8 mouse cellular contexts compared by ENCODE assay signal in the genomic region with DNA sequence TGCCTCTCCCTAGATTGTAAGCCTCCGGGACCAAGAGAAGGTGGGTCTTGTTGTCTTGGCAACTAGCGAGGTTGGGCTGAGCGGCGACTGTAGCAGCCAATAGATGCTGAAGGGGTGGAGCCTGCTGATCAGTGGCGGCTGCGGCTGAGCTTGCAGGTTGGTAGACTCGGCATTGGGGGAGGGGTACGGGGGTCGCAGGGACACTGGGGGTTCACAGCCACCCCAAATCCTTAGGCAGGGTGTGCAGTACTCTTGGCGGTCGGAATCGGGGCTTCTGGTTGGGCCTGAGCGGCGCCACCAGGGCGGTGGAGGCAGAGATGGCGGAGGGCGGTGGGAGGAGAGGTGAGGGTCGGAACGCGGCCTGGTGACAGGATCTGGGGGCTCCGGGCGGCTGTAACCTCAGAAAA. TPM values are rescaled to one million over a fixed set of nuclear protein-coding genes. Genes with fewer than 3 reads are reported as not detected.
A peak's percentile ranks its signal among the peaks of the same experiment; 100 is the strongest.
DNase-seq lines count a peak whose midpoint lies in the region; ATAC-seq lines count a peak whose summit lies in the region.

No protein-coding gene starts in this region.

- H3K27me3 ChIP-seq in lung, embryonic 16.5 days (ENCODE audit: control insufficient read depth, insufficient read depth, low read depth, low read length): no peaks in the 10 kb centered on the region

- peak overlapping the region; percentile 86 for H3K4me3 ChIP-seq in lung, embryonic 16.5 days (ENCODE audit: low read length)

- H3K9ac ChIP-seq in lung, embryonic 16.5 days (ENCODE audit: low read length): peak overlapping the region; percentile 84

- H3K27ac ChIP-seq in lung, embryonic 16.5 days (ENCODE audit: low read length): peak overlapping the region; percentile 67

- H3K4me1 ChIP-seq in lung, embryonic 16.5 days (replicated peaks; ENCODE audit: control insufficient read depth, insufficient read depth, low read length): peaks cover 8% of the 10 kb centered on the region; the same call in 1 of the 2 replicates

- peak; percentile 81 for DNase-seq in MEL-GATA-1-ER (ENCODE audit: extremely low read depth, low read depth)
- DNase-seq in cerebellum, adult 8-10 months: peak; percentile 93
- peak; percentile 95 for DNase-seq in forelimb bud, embryonic 11.5 days (ENCODE audit: low read depth, low spot score)
- peak; percentile 90 for DNase-seq in layer of hippocampus, adult 9-10 months (ENCODE audit: low spot score)
- DNase-seq in ovary, postnatal 10 days (ENCODE audit: low spot score): peak; percentile 79
- peak; percentile 82 to 86 for DNase-seq in thymus, postnatal 10 days (ENCODE audit: low spot score in 2 of 2)

- peak overlapping the region; percentile 76 for H3K4me2 ChIP-seq in lung, embryonic 16.5 days (ENCODE audit: low read depth, low read length)

- peak; percentile 97 to 98 for ATAC-seq in hematopoietic stem cell, adult 5-6 weeks (replicated peaks in 1 of 2; ENCODE audit: insufficient read depth in 1 of 2, low FRiP score in 2 of 2, low TSS enrichment in 1 of 2, low read depth in 1 of 2, poor library complexity in 2 of 2, severe bottlenecking in 2 of 2)
- ATAC-seq in lung, embryonic 16.5 days (ENCODE audit: low read depth): peak; percentile 100

- H3K9me3 ChIP-seq in lung, embryonic 16.5 days (ENCODE audit: control insufficient read depth, low read length): no peaks in the 10 kb centered on the region

- H3K36me3 ChIP-seq in lung, embryonic 16.5 days (ENCODE audit: control insufficient read depth, insufficient read depth, low read length): peaks cover 6% of the 10 kb centered on the region

- WGBS in lung, embryonic 16.5 days: under 1% methylated on average over 22 of the region's 22 CpGs

RNA-seq across cellular contexts. Expression of a gene that starts 10.0 kb away (rescaled TPM):
- 17.3 and 33.3 TPM in 2 replicates for total RNA-seq in hematopoietic stem cell, adult 5-6 weeks (2017)
- 163 and 171 TPM in 2 replicates for polyA plus RNA-seq in lung, embryonic 16.5 days (2015; fragmentation: Nextera tagmentation; extraction: Ambion mirVana)

RNA-seq across cellular contexts. Expression of a gene that starts 11.8 kb away (rescaled TPM):
- total RNA-seq in hematopoietic stem cell, adult 5-6 weeks (2017): not detected in 2 replicates
- not detected in 2 replicates for polyA plus RNA-seq in lung, embryonic 16.5 days (2015; fragmentation: Nextera tagmentation; extraction: Ambion mirVana)

RNA-seq across cellular contexts. Expression of a gene that starts 32.7 kb away (rescaled TPM):
- not detected in 2 replicates for total RNA-seq in hematopoietic stem cell, adult 5-6 weeks (2017)
- polyA plus RNA-seq in lung, embryonic 16.5 days (2015; fragmentation: Nextera tagmentation; extraction: Ambion mirVana): not detected in 2 replicates

RNA-seq across cellular contexts. Expression of a gene that starts 34.6 kb away (rescaled TPM):
- total RNA-seq in hematopoietic stem cell, adult 5-6 weeks (2017): 1.6 TPM in 1 of 2 replicates, not detected in the other
- 0.29 and 1.0 TPM in 2 replicates for polyA plus RNA-seq in lung, embryonic 16.5 days (2015; fragmentation: Nextera tagmentation; extraction: Ambion mirVana)

Comparison
In these comparisons a context has a peak if more than half of its experiments do, and no peak if none do; other contexts are left out.
1. Peak in every context shown above with its lines: DNase-seq, ATAC-seq, H3K4me3 ChIP-seq and H3K27ac ChIP-seq.